17 mouse cellular contexts compared by ENCODE assay signal in genomic region chr10:76634584-76634983, GRCm38 (mm10). TPM values are rescaled to one million over a fixed set of nuclear protein-coding genes. Genes with fewer than 3 reads are reported as not detected.
DNase-seq lines count a peak whose midpoint lies in the region; ATAC-seq and TF ChIP-seq lines count a peak whose summit lies in the region.
"Had no signal": no experiment of that assay in that cellular context is flagged by ENCODE, and none has a peak within 500 bp of the region (broad histone marks: within the 10 kb centered on the region; RNA-seq: fewer than 3 reads in every experiment).

No protein-coding gene starts in this region.

- peak overlapping the region; percentile 13 for H3K27ac ChIP-seq in hindbrain, embryonic 12.5 days
- no peak overlapping the region for H3K27ac ChIP-seq in hindbrain, embryonic 14.5 days
- peak overlapping the region; percentile 80 for H3K27ac ChIP-seq in embryonic facial prominence, embryonic 13.5 days
- peak overlapping the region; percentile 72 for H3K27ac ChIP-seq in intestine, embryonic 14.5 days (ENCODE audit: low read depth)
- no peak overlapping the region for H3K27ac ChIP-seq in thymus, adult 2 months (ENCODE audit: control insufficient read depth, insufficient read depth, low read length)
- H3K27ac ChIP-seq: heart, adult 2 months; midbrain, embryonic 12.5 days had no signal

- H3K9me3 ChIP-seq in hindbrain, embryonic 12.5 days (replicated peaks): no peaks in the 10 kb centered on the region
- H3K9me3 ChIP-seq in hindbrain, embryonic 14.5 days (ENCODE audit: control insufficient read depth, low read length): no peaks in the 10 kb centered on the region
- no peaks in the 10 kb centered on the region for H3K9me3 ChIP-seq in embryonic facial prominence, embryonic 13.5 days
- no peaks in the 10 kb centered on the region for H3K9me3 ChIP-seq in intestine, embryonic 14.5 days (ENCODE audit: control insufficient read depth, low read length)
- H3K9me3 ChIP-seq: midbrain, embryonic 12.5 days had no signal

- no peak for TF ChIP-seq CTCF in thymus, adult 2 months (IDR thresholded peaks at IDR 0.05; ENCODE audit: borderline replicate concordance, control insufficient read depth, extremely low read depth, insufficient read depth, low read length, poor library complexity)

- no peak overlapping the region for H3ac ChIP-seq in myocyte (ENCODE audit: control insufficient read depth, insufficient read length)

- no peak for ATAC-seq in hindbrain, embryonic 12.5 days (ENCODE audit: low FRiP score)
- ATAC-seq in hindbrain, embryonic 14.5 days (ENCODE audit: low FRiP score): no peak
- ATAC-seq in embryonic facial prominence, embryonic 13.5 days (ENCODE audit: insufficient number of reproducible peaks, insufficient read depth, low FRiP score, low TSS enrichment, low read depth): no peak
- ATAC-seq in intestine, embryonic 14.5 days (replicated peaks; ENCODE audit: low FRiP score, low TSS enrichment, low read depth): no peak
- ATAC-seq: hindbrain, embryonic 16.5 days had no signal

- 85% methylated on average over 5 of the region's 5 CpGs for WGBS in hindbrain, embryonic 12.5 days
- WGBS in hindbrain, embryonic 14.5 days: 76% methylated on average over 5 of the region's 5 CpGs
- WGBS in embryonic facial prominence, embryonic 13.5 days: 69% methylated on average over 5 of the region's 5 CpGs
- WGBS in intestine, embryonic 14.5 days: 81% methylated on average over 5 of the region's 5 CpGs
- WGBS in thymus, adult 2 months: 91% methylated on average over 5 of the region's 5 CpGs

- no peaks in the 10 kb centered on the region for H3K36me3 ChIP-seq in hindbrain, embryonic 12.5 days
- no peaks in the 10 kb centered on the region for H3K36me3 ChIP-seq in hindbrain, embryonic 14.5 days (replicated peaks; ENCODE audit: control insufficient read depth, insufficient read depth)
- no peaks in the 10 kb centered on the region for H3K36me3 ChIP-seq in embryonic facial prominence, embryonic 13.5 days
- H3K36me3 ChIP-seq in intestine, embryonic 14.5 days (ENCODE audit: control insufficient read depth, insufficient read depth, low read length): no peaks in the 10 kb centered on the region
- H3K36me3 ChIP-seq in myocyte (ENCODE audit: control insufficient read depth, insufficient read depth): no peaks in the 10 kb centered on the region
- no peaks in the 10 kb centered on the region for H3K36me3 ChIP-seq in thymus, adult 2 months (ENCODE audit: control insufficient read depth, insufficient read depth, low read length)
- H3K36me3 ChIP-seq: midbrain, embryonic 12.5 days had no signal

- H3K4me3 ChIP-seq in hindbrain, embryonic 12.5 days: no peak overlapping the region
- H3K4me3 ChIP-seq in hindbrain, embryonic 14.5 days (replicated peaks; ENCODE audit: low read length): no peak overlapping the region
- no peak overlapping the region for H3K4me3 ChIP-seq in embryonic facial prominence, embryonic 13.5 days
- no peak overlapping the region for H3K4me3 ChIP-seq in intestine, embryonic 14.5 days (ENCODE audit: low read depth, low read length)
- no peak overlapping the region for H3K4me3 ChIP-seq in myocyte
- no peak overlapping the region for H3K4me3 ChIP-seq in thymus, adult 2 months (ENCODE audit: control insufficient read depth, insufficient read depth, low read length)
- H3K4me3 ChIP-seq: heart, adult 2 months; midbrain, embryonic 12.5 days had no signal

- no peak for DNase-seq in hindbrain, embryonic 14.5 days (ENCODE audit: low spot score)
- no peak for DNase-seq in intestine, embryonic 14.5 days (ENCODE audit: low spot score)
- no peak for DNase-seq in adrenal gland, adult 2 months
- no peak for DNase-seq in thymus, adult 2 months
- DNase-seq: cerebellum, adult 11-12 months; heart, adult 2 months; right cerebral cortex, postnatal 25 days; thymus, postnatal 25 days had no signal

- no peak overlapping the region for H3K4me2 ChIP-seq in hindbrain, embryonic 12.5 days (replicated peaks)
- H3K4me2 ChIP-seq in hindbrain, embryonic 14.5 days (replicated peaks): no peak overlapping the region
- no peak overlapping the region for H3K4me2 ChIP-seq in embryonic facial prominence, embryonic 13.5 days
- no peak overlapping the region for H3K4me2 ChIP-seq in intestine, embryonic 14.5 days (ENCODE audit: low read length)
- peak overlapping the region; percentile 42 for H3K4me2 ChIP-seq in myocyte (ENCODE audit: low read depth)
- H3K4me2 ChIP-seq: midbrain, embryonic 12.5 days had no signal

- no peaks in the 10 kb centered on the region for H3K79me2 ChIP-seq in myocyte (ENCODE audit: control insufficient read depth, insufficient read depth)

- H3K9ac ChIP-seq in hindbrain, embryonic 12.5 days: no peak overlapping the region
- H3K9ac ChIP-seq in hindbrain, embryonic 14.5 days: no peak overlapping the region
- H3K9ac ChIP-seq in embryonic facial prominence, embryonic 13.5 days: no peak overlapping the region
- no peak overlapping the region for H3K9ac ChIP-seq in intestine, embryonic 14.5 days (ENCODE audit: low read length)
- H3K9ac ChIP-seq: midbrain, embryonic 12.5 days had no signal

- TF ChIP-seq POLR2A in myocyte (IDR thresholded peaks at IDR 0.05; ENCODE audit: insufficient read length, low read depth): no peak
- no peak for TF ChIP-seq POLR2A in thymus, adult 2 months (IDR thresholded peaks at IDR 0.05; ENCODE audit: control insufficient read depth, extremely low read depth, insufficient read depth, low read length, poor library complexity)

- no peaks in the 10 kb centered on the region for H3K27me3 ChIP-seq in hindbrain, embryonic 12.5 days
- no peaks in the 10 kb centered on the region for H3K27me3 ChIP-seq in hindbrain, embryonic 14.5 days (ENCODE audit: control insufficient read depth, insufficient read depth, low read length)
- no peaks in the 10 kb centered on the region for H3K27me3 ChIP-seq in embryonic facial prominence, embryonic 13.5 days
- H3K27me3 ChIP-seq in intestine, embryonic 14.5 days (replicated peaks; ENCODE audit: control insufficient read depth, insufficient read depth, low read length): no peaks in the 10 kb centered on the region
- H3K27me3 ChIP-seq in myocyte (ENCODE audit: control insufficient read depth, insufficient read depth, insufficient read length): no peaks in the 10 kb centered on the region
- no peaks in the 10 kb centered on the region for H3K27me3 ChIP-seq in thymus, adult 2 months (ENCODE audit: control insufficient read depth, insufficient read depth, low read length)
- H3K27me3 ChIP-seq: midbrain, embryonic 12.5 days had no signal

- H3K4me1 ChIP-seq in hindbrain, embryonic 12.5 days: no peaks in the 10 kb centered on the region
- H3K4me1 ChIP-seq in hindbrain, embryonic 14.5 days (replicated peaks; ENCODE audit: control insufficient read depth, insufficient read depth, low read length): no peaks in the 10 kb centered on the region
- H3K4me1 ChIP-seq in embryonic facial prominence, embryonic 13.5 days: peaks cover 53% of the 10 kb centered on the region
- peaks cover 13% of the 10 kb centered on the region for H3K4me1 ChIP-seq in intestine, embryonic 14.5 days (replicated peaks; ENCODE audit: control insufficient read depth, insufficient read depth, low read length)
- H3K4me1 ChIP-seq in thymus, adult 2 months (replicated peaks; ENCODE audit: control insufficient read depth, insufficient read depth, low read length): no peaks in the 10 kb centered on the region

TF ChIP-seq in myocyte, 11 proteins besides CTCF, POLR2A, EP300 and RAD21:
- TF ChIP-seq MAX (IDR thresholded peaks at IDR 0.05; ENCODE audit: low read depth): no peak
- no peak for TF ChIP-seq MYOD1 (IDR thresholded peaks at IDR 0.05; ENCODE audit: control insufficient read depth in 1 of 3, insufficient read length in 2 of 3, low read depth in 2 of 3)

RNA-seq across cellular contexts. Expression of gene Col6a2, which starts 11.2 kb away (rescaled TPM):
- polyA plus RNA-seq in hindbrain, embryonic 12.5 days (2016; fragmentation: Nextera tagmentation; extraction: Ambion mirVana): 53.0 and 68.6 TPM in 2 replicates
- polyA plus RNA-seq in hindbrain, embryonic 14.5 days (2014; fragmentation: Nextera tagmentation; extraction: Ambion mirVana): 15.7 and 19.9 TPM in 2 replicates
- polyA plus RNA-seq in embryonic facial prominence, embryonic 13.5 days (2015; fragmentation: Nextera tagmentation; extraction: Ambion mirVana): 173 and 181 TPM in 2 replicates
- 164 and 184 TPM in 2 replicates for polyA plus RNA-seq in intestine, embryonic 14.5 days (2014; fragmentation: Nextera tagmentation; extraction: Ambion mirVana)
- 63.3 TPM for polyA plus RNA-seq in myocyte (2012; fragmentation: generic; extraction: Trizol)
- 10 to 100 TPM; 27.6 to 44.6 TPM for total RNA-seq in adrenal gland, adult 2 months (2021)
- polyA plus RNA-seq in adrenal gland, adult 2 months (2012; rRNA removed): 46.9 and 47.6 TPM in 2 replicates
- 43.7 and 47.2 TPM in 2 replicates for polyA plus RNA-seq in thymus, adult 2 months (2012; rRNA removed)

RNA-seq across cellular contexts. Expression of gene Ftcd, which starts 59.1 kb away (rescaled TPM):
- not detected in 2 replicates for polyA plus RNA-seq in hindbrain, embryonic 12.5 days (2016; fragmentation: Nextera tagmentation; extraction: Ambion mirVana)
- polyA plus RNA-seq in hindbrain, embryonic 14.5 days (2014; fragmentation: Nextera tagmentation; extraction: Ambion mirVana): not detected in 2 replicates
- 0.73 TPM in 1 of 2 replicates, not detected in the other for polyA plus RNA-seq in embryonic facial prominence, embryonic 13.5 days (2015; fragmentation: Nextera tagmentation; extraction: Ambion mirVana)
- polyA plus RNA-seq in intestine, embryonic 14.5 days (2014; fragmentation: Nextera tagmentation; extraction: Ambion mirVana): 0.11 TPM in 1 of 2 replicates, not detected in the other
- not detected for polyA plus RNA-seq in myocyte (2012; fragmentation: generic; extraction: Trizol)
- under 1 TPM in 1 of 2 experiments, not detected in 1; 0.95 TPM for total RNA-seq in adrenal gland, adult 2 months (2021)
- 0.33 TPM in 1 of 2 replicates, not detected in the other for polyA plus RNA-seq in adrenal gland, adult 2 months (2012; rRNA removed)
- 0.03 and 0.83 TPM in 2 replicates for polyA plus RNA-seq in thymus, adult 2 months (2012; rRNA removed)
- total RNA-seq: common myeloid progenitor, adult 5-6 weeks; heart, adult 2 months; layer of hippocampus, postnatal 10 days; left cerebral cortex, postnatal 36 days had no signal
- polyA plus RNA-seq: heart, adult 2 months; midbrain, embryonic 12.5 days; neural tube, embryonic 11.5 days had no signal

Comparison
In these comparisons a context has a peak if more than half of its experiments do, and no peak if none do; other contexts are left out.
1. H3K27ac ChIP-seq: peak in hindbrain, embryonic 12.5 days (single experiment), embryonic facial prominence, embryonic 13.5 days (single experiment) and intestine, embryonic 14.5 days (single experiment); none in hindbrain, embryonic 14.5 days (single experiment) and thymus, adult 2 months (single experiment).